Mouse (Mus musculus) bone marrow, adult 2 months (tissue): ENCODE measurements around the gene Trcg1.
"Not testable (repeated sequence)": the region's sequence is repeated elsewhere in the genome, so short reads cannot be mapped to it uniquely, and the experiment has no call there.

Experiments
- CTCF ChIP-seq: fragments of 200-500 bp; IDR thresholded peaks from 2 replicates; pipeline ENCODE4 v1.5.1; 2011; ENCODE audit warnings: low read length, control low read depth; ENCODE audit not compliant: control insufficient read depth, insufficient read depth
- POLR2A ChIP-seq: fragments of 200-500 bp; IDR thresholded peaks from 2 replicates; pipeline ENCODE4 v1.6.1; 2011; ENCODE audit warnings: low read depth, mild to moderate bottlenecking, control low read depth, low read length, borderline replicate concordance; ENCODE audit not compliant: control insufficient read depth

DNA sequence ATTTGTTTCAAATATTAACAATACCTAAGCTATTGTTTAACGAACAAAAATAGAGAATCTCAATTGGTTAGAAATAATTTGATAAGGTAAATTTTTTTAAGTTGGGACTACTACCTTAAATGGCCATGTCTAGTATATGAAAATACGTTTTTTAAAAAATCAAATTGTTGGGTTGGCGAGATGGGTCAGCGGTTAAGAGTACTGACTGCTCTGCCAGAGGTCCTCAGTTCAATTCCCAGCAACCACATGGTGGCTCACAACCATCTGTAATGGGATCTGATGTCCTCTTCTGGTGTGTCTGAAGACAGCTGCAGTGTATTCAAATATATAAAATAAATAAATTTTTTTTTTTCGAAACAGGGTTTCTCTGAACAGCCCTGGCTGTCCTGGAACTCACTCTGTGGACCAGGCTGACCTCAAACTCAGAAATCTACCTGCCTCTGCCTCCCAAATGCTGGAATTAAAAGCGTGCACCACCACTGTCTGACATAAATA lies 9.7 kb upstream of the Trcg1 start:
- TF ChIP-seq CTCF, POLR2A: not testable (repeated sequence)
